Mouse (Mus musculus) MEL-GATA-1-ER (cell line): Measurements from ENCODE around the gene Ino80d.

Experiments used
- DNase-seq: peaks from one replicate; pipeline ENCODE4 v3.0.0-alpha.2; 2012; ENCODE audit warnings: low read depth; ENCODE audit errors: extremely low read depth

The Ino80d gene

DNA sequence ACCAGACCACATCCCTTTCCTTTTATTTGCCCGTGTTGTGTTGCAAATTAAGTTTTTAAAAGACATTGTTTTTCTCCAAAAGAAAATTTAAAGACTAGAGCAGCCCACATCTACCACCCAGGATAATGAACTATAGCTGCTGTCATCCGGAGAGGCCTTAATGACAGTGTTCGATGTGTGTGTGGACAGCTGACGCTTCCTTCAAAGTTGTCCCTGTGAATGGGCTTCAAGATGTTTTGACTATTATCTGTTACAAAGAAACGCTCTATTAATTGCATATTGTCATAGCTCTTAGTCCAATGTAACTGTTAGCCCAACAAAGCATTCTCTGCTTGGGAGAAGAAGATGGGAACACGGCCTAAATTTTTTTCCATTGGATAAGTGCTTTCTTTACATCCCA lies 200.0 kb downstream of the Ino80d start:
- DNase-seq, result no peak

DNA sequence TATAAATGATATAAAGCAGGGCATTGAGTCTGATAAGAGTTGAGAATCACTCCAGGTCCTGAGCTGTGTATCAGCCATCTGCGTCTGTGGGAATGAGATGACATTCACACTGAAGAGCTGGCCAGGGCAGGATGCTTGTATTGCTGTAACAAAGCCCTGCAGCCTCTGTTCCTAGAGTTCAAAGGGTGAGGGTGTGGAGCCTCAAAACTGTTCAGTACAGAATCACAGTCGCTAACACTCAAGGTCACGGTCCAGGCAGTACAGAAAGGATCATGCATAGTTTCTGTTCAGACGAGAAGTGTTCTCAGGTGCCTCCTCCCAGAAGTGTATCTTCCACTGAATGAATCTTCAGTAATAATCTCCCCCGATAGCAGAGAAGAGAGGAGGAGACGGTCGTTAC lies 203.0 kb downstream of the Ino80d start:
- no peak for DNase-seq

DNA sequence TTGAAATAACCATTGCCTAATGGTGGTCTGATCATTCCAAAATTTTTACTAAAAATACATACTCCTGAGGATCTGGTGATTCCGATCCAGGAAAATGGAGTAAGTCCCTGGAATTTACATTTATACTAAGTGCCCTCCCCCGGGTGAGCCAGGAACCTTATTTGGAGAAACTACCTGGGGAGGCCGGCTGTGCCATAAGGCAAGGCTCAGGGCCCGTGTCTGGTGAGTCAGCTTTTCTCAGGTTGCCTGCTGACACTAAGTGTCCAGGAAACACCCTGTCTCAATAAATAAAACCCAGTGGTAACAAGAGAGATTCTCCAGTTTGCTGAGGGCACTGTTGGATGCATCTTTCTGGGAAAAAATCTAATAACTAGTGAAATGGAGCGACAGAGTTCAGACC lies 205.3 kb downstream of the Ino80d start:
- DNase-seq, result no peak

GRCm38 (mm10) chr1:62908508-62908907 lies 206.0 kb downstream of the Ino80d start:
- no peak for DNase-seq
